Mouse (Mus musculus) hindbrain, postnatal 0 days (tissue): ENCODE data around the gene Rxfp3. TPM values are rescaled to one million over a fixed set of nuclear protein-coding genes. Genes with fewer than 3 reads are reported as not detected.
A peak's percentile ranks its signal among the peaks of the same experiment; 100 is the strongest.

Experiments used
- ATAC-seq: fragments of 200-750 bp; cut with Nextera tagmentation; 2 replicates; pipeline ENCODE4 v1.8.0; 2017; ENCODE audit warnings: mild to moderate bottlenecking, moderate TSS enrichment, moderate library complexity
- DNase-seq: peaks from one replicate; pipeline ENCODE4 v3.0.0-alpha.2; 2015; ENCODE audit warnings: low spot score
- H3K27ac ChIP-seq: fragments of 300-500 bp; sonication (generic); 2 replicates; pipeline ENCODE4 v1.5.1; 2014; ENCODE audit warnings: mild to moderate bottlenecking
- H3K27me3 ChIP-seq: fragments of 300-500 bp; sonication (generic); 2 replicates; pipeline ENCODE4 v1.6.1; 2014; ENCODE audit warnings: low read length, mixed read lengths; ENCODE audit not compliant: insufficient read depth
- H3K36me3 ChIP-seq: fragments of 300-500 bp; sonication (generic); 2 replicates; pipeline ENCODE4 v1.6.1; 2014; ENCODE audit warnings: low read length, mixed read lengths; ENCODE audit not compliant: insufficient read depth
- H3K4me1 ChIP-seq: fragments of 300-500 bp; sonication (generic); 2 replicates; pipeline ENCODE4 v1.6.1; 2014; ENCODE audit warnings: antibody characterized with exemption, low read length, mixed read lengths; ENCODE audit not compliant: insufficient read depth
- H3K4me2 ChIP-seq: fragments of 300-500 bp; sonication (generic); 2 replicates; pipeline ENCODE4 v1.6.1; 2014; ENCODE audit warnings: low read depth, mild to moderate bottlenecking, low read length, moderate library complexity, mixed read lengths
- H3K4me3 ChIP-seq: fragments of 300-500 bp; sonication (generic); 2 replicates; pipeline ENCODE4 v1.5.1; 2014; ENCODE audit warnings: low read length
- H3K9ac ChIP-seq: fragments of 300-500 bp; sonication (generic); replicated peaks from 2 replicates; pipeline ENCODE4 v1.6.1; 2014; ENCODE audit warnings: mild to moderate bottlenecking, low read length, moderate library complexity, mixed read lengths
- H3K9me3 ChIP-seq: fragments of 300-500 bp; sonication (generic); 2 replicates; pipeline ENCODE4 v1.6.1; 2016; ENCODE audit warnings: low read length, mixed read lengths
- CTCF ChIP-seq: IDR thresholded peaks from 2 replicates; pipeline ENCODE4 v1.5.1; 2016; ENCODE audit warnings: antibody characterized with exemption, control low read depth, low read depth
- WGBS: fragments of 180-500 bp; shearing (Covaris S2); extraction: QIAGEN DNeasy Blood & Tissue Kit; methylation state at CpG from one replicate; pipeline ENCODE4 v1.1.7; 2014; 5-methylcytosine and 5-hydroxymethylcytosine counted together
- polyA plus RNA-seq: library from polyadenylated mRNA; unstranded; fragments of >200 nt; fragmentation: Nextera tagmentation; extraction: Ambion mirVana; gene quantifications from 2 replicates; pipeline ENCODE4 v1.2.1, GENCODE M21; 2015
- total RNA-seq: library from RNA; depleted of rRNA; stranded (reverse); fragments of >200 nt; gene quantifications from 2 replicates; pipeline ENCODE4 v1.2.3, GENCODE M21; 2014; rRNA removed

The Rxfp3 gene
- total RNA-seq, result 7.3 and 8.3 TPM in 2 replicates
- 3.2 TPM in 2 replicates for polyA plus RNA-seq

DNA sequence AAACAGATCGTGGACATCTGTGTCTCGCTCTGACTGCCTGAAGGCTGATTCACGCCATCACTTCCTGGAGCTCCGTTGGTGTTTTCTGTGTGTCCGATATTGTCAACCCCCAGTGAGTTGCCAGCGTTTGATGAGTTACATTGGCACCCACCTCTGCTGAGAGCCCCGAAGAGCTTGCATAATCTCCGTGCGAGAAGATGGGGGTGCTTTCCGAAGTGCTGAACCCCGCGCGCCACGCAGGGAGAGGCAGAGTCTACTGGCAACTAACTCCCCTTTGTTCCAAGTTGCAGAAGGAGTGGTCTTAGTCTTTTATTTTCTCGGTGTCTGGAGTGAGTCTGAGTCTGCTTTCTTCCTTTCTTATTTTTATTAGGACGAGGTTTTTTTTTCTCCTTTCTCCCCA, at the start of gene Rxfp3:
Gene Rxfp3, minus strand, starts transcription at position 281 of the 400 bp plus-strand sequence.
- Histone ChIP-seq H3K27ac (no peak within 1 kb of the TSS), H3K36me3 (no peaks in the 10 kb centered on the region), H3K9ac (peak within 1 kb of the TSS; percentile 28; the same call in 1 of the 2 replicates), H3K9me3 (no peaks in the 10 kb centered on the region), H3K4me1 (peaks cover 14% of the 10 kb centered on the region), H3K27me3 (peaks cover 34% of the 10 kb centered on the region), H3K4me3 (peak within 1 kb of the TSS; percentile 44), H3K4me2 (peak within 1 kb of the TSS; percentile 77)
- DNase-seq, result no peak
- 0 out of 2 replicates have a peak, but pooled peaks have one; percentile 22 for ATAC-seq
- 1% methylated on average over 16 of the region's 16 CpGs for WGBS
- no peak for TF ChIP-seq CTCF

GRCm38 (mm10) chr15:11084993-11085365, 47.2 kb upstream of the Rxfp3 start:
- whole genome bisulfite sequencing, result 40% methylated on average over 1 of the region's 1 CpGs
- no peak for TF ChIP-seq CTCF
- ATAC-seq, result no peak

DNA sequence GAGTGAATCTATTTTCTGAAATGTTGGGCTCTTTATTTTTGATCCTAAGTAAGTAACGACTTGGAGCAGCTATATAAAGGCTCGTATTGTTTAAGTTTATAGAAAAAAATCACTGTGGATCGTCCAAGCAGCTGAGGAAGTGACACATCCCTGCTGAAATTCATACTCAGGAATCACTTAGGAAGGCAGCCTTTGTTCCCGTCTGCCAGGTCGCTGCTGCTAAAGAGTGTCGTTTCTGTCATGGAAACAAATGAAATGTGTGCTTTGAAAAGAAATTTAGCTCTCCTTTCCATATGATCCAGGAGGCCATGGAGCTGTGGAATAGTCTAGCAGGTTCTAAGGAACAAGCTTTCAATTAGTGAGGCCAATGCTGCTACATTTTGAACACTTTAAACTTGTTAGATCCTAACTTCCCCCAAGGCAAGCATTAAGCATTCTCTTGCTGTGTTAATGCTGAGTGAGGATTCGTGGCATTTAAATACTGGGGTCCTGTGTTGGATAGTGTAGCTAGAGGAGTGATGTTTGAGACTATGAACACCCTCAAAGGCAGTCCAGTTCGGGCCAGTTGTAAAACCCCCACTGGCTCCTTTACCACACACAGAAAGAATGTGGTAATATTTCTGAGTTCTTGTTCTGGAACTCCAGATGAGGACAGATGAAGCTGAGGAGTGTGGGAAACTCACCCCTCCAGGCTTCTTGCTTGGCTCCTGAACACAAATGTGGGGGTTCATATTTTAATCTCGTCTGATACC, 46.6 kb upstream of the Rxfp3 start:
- Histone ChIP-seq H3K9me3 (no peaks in the 10 kb centered on the region), H3K9ac (no peak overlapping the region), H3K36me3 (no peaks in the 10 kb centered on the region), H3K4me1 (no peaks in the 10 kb centered on the region; the same call in 1 of the 2 replicates), H3K4me2 (no peak overlapping the region), H3K27ac (no peak overlapping the region), H3K4me3 (no peak overlapping the region), H3K27me3 (no peaks in the 10 kb centered on the region)
- DNase-seq (peak; percentile 16), ATAC-seq (0 out of 2 replicates have a peak, but pooled peaks have one; percentile 18)
- no peak for TF ChIP-seq CTCF
- 27% methylated on average over 9 of the region's 9 CpGs for WGBS

More at GRCm38 (mm10) chr15:11084993-11085365, 47.2 kb upstream of the Rxfp3 start:
- H3K27me3 ChIP-seq, result no peaks in the 10 kb centered on the region
- no peak overlapping the region for H3K4me2 ChIP-seq
- DNase-seq, result no peak
- H3K4me3 ChIP-seq, result no peak overlapping the region
- H3K9ac ChIP-seq, result no peak overlapping the region
- H3K27ac ChIP-seq, result no peak overlapping the region
- no peaks in the 10 kb centered on the region; the same call in 1 of the 2 replicates for H3K4me1 ChIP-seq
- H3K9me3 ChIP-seq, result no peaks in the 10 kb centered on the region
- no peaks in the 10 kb centered on the region for H3K36me3 ChIP-seq

- ATAC-seq, result 0 out of 2 replicates have a peak, but pooled peaks have one; percentile 7
- no peaks in the 10 kb centered on the region for H3K36me3 ChIP-seq
- no peak overlapping the region for H3K4me2 ChIP-seq
- DNase-seq, result no peak
- no peak overlapping the region for H3K9ac ChIP-seq
- H3K27ac ChIP-seq, result no peak overlapping the region
- H3K4me3 ChIP-seq, result no peak overlapping the region
- H3K27me3 ChIP-seq, result no peaks in the 10 kb centered on the region
- H3K4me1 ChIP-seq, result no peaks in the 10 kb centered on the region; the same call in 1 of the 2 replicates
- no peaks in the 10 kb centered on the region for H3K9me3 ChIP-seq
- WGBS, result 80% methylated on average over 3 of the region's 3 CpGs
- TF ChIP-seq CTCF, result no peak
Measured at GRCm38 (mm10) chr15:11083678-11084077, 45.9 kb upstream of the Rxfp3 start.

- Histone ChIP-seq H3K4me1 (no peaks in the 10 kb centered on the region; the same call in 1 of the 2 replicates), H3K4me2 (no peak overlapping the region), H3K4me3 (no peak overlapping the region), H3K9me3 (no peaks in the 10 kb centered on the region), H3K36me3 (no peaks in the 10 kb centered on the region), H3K27ac (no peak overlapping the region), H3K9ac (no peak overlapping the region), H3K27me3 (no peaks in the 10 kb centered on the region)
- WGBS, result 51% methylated on average over 8 of the region's 8 CpGs
- peak; percentile 73 for DNase-seq
- TF ChIP-seq CTCF, result no peak
- ATAC-seq, result peak; percentile 88
Measured at GRCm38 (mm10) chr15:11082961-11083569, 45.3 kb upstream of the Rxfp3 start.

DNA sequence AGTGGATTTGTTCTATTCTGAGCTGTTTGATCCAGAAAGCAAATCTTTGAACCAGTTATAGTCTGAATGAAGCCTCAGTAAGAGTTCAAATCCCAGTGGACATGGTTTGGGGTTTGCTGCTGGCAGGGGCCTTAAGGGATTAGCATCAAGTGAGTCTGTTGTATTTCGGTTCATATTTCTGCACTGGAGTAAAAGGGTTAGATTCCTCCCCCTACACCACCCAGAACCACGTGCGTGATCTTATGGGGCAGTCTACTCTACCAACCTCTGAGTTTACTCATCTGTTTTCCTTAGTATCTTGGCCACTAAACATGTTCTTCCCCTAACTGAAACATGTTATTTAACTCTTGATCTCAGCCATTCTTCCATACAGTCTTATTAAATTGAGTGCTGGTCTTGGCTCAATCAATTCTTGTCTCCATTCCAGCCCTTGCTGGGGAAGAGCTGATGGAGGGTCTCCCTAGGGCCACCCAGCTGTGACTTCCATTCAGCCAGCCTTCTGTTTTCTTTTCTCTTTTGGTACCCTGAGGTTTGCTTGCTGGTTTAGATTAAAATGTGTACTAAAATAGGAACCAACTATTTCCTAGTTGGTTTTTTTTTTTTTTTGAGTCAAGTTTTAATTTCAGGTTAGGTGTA, 38.1 kb upstream of the Rxfp3 start:
- Histone ChIP-seq H3K4me3 (no peak overlapping the region), H3K4me2 (no peak overlapping the region), H3K36me3 (no peaks in the 10 kb centered on the region), H3K27ac (no peak overlapping the region), H3K4me1 (no peaks in the 10 kb centered on the region), H3K27me3 (no peaks in the 10 kb centered on the region), H3K9ac (no peak overlapping the region), H3K9me3 (no peaks in the 10 kb centered on the region)
- WGBS, result 76% methylated on average over 3 of the region's 3 CpGs
- ATAC-seq, result no peak
- no peak for TF ChIP-seq CTCF
- no peak for DNase-seq
